Mouse (Mus musculus) kidney, adult 2 months (tissue): ENCODE measurements around the gene Mars2. TPM values are rescaled to one million over a fixed set of nuclear protein-coding genes. Genes with fewer than 3 reads are reported as not detected.

ENCODE experiments used
- DNase-seq: peaks from one replicate; pipeline ENCODE4 v3.0.0; 2021
- H3K27ac ChIP-seq: fragments of 200-500 bp; 2 replicates; pipeline ENCODE4 v1.5.1; 2012; ENCODE audit warnings: low read depth, low read length, control low read depth, inconsistent platforms; ENCODE audit not compliant: insufficient read depth
- H3K27me3 ChIP-seq: fragments of 200-500 bp; replicated peaks from 2 replicates; pipeline ENCODE4 v1.6.1; 2012; ENCODE audit warnings: mild to moderate bottlenecking, moderate library complexity, low read length, inconsistent platforms; ENCODE audit not compliant: control insufficient read depth, insufficient read depth
- H3K36me3 ChIP-seq: fragments of 200-500 bp; 2 replicates; pipeline ENCODE4 v1.6.1; 2012; ENCODE audit warnings: mild to moderate bottlenecking, moderate library complexity, low read length, inconsistent platforms; ENCODE audit not compliant: control insufficient read depth, insufficient read depth
- H3K4me1 ChIP-seq: fragments of 200-500 bp; 2 replicates; pipeline ENCODE4 v1.6.1; 2011; ENCODE audit warnings: low read length; ENCODE audit not compliant: control insufficient read depth, insufficient read depth
- H3K4me3 ChIP-seq: fragments of 200-500 bp; 2 replicates; pipeline ENCODE4 v1.5.1; 2011; ENCODE audit warnings: mild to moderate bottlenecking, low read depth, low read length, control low read depth; ENCODE audit not compliant: insufficient read depth
- CTCF ChIP-seq: fragments of 200-500 bp; conservative IDR thresholded peaks from 2 replicates; pipeline ENCODE4 v1.5.1; 2011; ENCODE audit warnings: low read depth, mild to moderate bottlenecking, control low read depth, low read length, moderate library complexity, mixed read lengths; ENCODE audit not compliant: insufficient read depth, insufficient read length
- POLR2A ChIP-seq: fragments of 200-500 bp; IDR thresholded peaks from one replicate; pipeline ENCODE4 v1.6.1; 2011; ENCODE audit warnings: low read depth, low read length, control low read depth
- WGBS: fragments of 180-500 bp; shearing (Covaris S2); methylation state at CpG from one replicate; pipeline ENCODE4 v1.1.7; 2018; 5-methylcytosine and 5-hydroxymethylcytosine counted together
- polyA plus RNA-seq: library from polyadenylated mRNA; depleted of rRNA; stranded (reverse); fragments of >200 nt; gene quantifications from 2 replicates; pipeline ENCODE4 v1.2.3, GENCODE M21; 2012; rRNA removed

Mars2 gene
- polyA plus RNA-seq, 1 experiment = 1.6 TPM

GRCm38 (mm10) chr1:55237643-55238161 lies 725 bp downstream of the Mars2 start:
- Histone ChIP-seq H3K36me3 (no peaks in the 10 kb centered on the region; the same call in 1 of the 2 replicates), H3K27me3 (no peaks in the 10 kb centered on the region), H3K4me1 (peaks cover 11% of the 10 kb centered on the region), H3K27ac (no peak overlapping the region), H3K4me3 (peak overlapping the region; percentile 70)
- peak; percentile 31 for DNase-seq
- TF ChIP-seq POLR2A (no peak), CTCF (no peak)
- under 1% methylated on average over 23 of the region's 23 CpGs for WGBS

- 33% methylated on average over 13 of the region's 13 CpGs for WGBS
- TF ChIP-seq CTCF (no peak), POLR2A (no peak)
- Histone ChIP-seq H3K27me3 (no peaks in the 10 kb centered on the region), H3K4me3 (peak overlapping the region; percentile 70), H3K36me3 (no peaks in the 10 kb centered on the region; the same call in 1 of the 2 replicates), H3K27ac (no peak overlapping the region), H3K4me1 (peaks cover 11% of the 10 kb centered on the region)
- DNase-seq = no peak
Measured at GRCm38 (mm10) chr1:55238496-55238895, 1.5 kb downstream of the Mars2 start.

GRCm38 (mm10) chr1:55239237-55239636 lies 2.3 kb downstream of the Mars2 start:
- H3K4me3 ChIP-seq = no peak overlapping the region
- H3K27me3 ChIP-seq = no peaks in the 10 kb centered on the region
- no peak overlapping the region for H3K27ac ChIP-seq
- 2% methylated on average over 1 of the region's 1 CpGs for WGBS
- DNase-seq = peak; percentile 65
- no peak for TF ChIP-seq CTCF
- no peak for TF ChIP-seq POLR2A
- peaks cover 11% of the 10 kb centered on the region for H3K4me1 ChIP-seq
- no peaks in the 10 kb centered on the region; the same call in 1 of the 2 replicates for H3K36me3 ChIP-seq

- TF ChIP-seq CTCF (no peak), POLR2A (no peak)
- no peaks in the 10 kb centered on the region for H3K36me3 ChIP-seq
- H3K27ac ChIP-seq = no peak overlapping the region
- DNase-seq = no peak
- 80% methylated on average over 2 of the region's 2 CpGs for WGBS
- H3K27me3 ChIP-seq = no peaks in the 10 kb centered on the region
- H3K4me1 ChIP-seq = no peaks in the 10 kb centered on the region; the same call in 1 of the 2 replicates
- no peak overlapping the region for H3K4me3 ChIP-seq
Measured at GRCm38 (mm10) chr1:55246374-55246773, 9.4 kb downstream of the Mars2 start.

- H3K4me3 ChIP-seq = no peak overlapping the region
- no peak for TF ChIP-seq POLR2A
- no peak for TF ChIP-seq CTCF
- H3K27me3 ChIP-seq = no peaks in the 10 kb centered on the region
- H3K4me1 ChIP-seq = no peaks in the 10 kb centered on the region
- WGBS = 34% methylated on average over 2 of the region's 2 CpGs
- no peak for DNase-seq
- no peak overlapping the region for H3K27ac ChIP-seq
- H3K36me3 ChIP-seq = no peaks in the 10 kb centered on the region
Measured at GRCm38 (mm10) chr1:55264385-55264784, 27.4 kb downstream of the Mars2 start.

- Histone ChIP-seq H3K36me3 (no peaks in the 10 kb centered on the region), H3K27ac (no peak overlapping the region), H3K27me3 (no peaks in the 10 kb centered on the region), H3K4me3 (no peak overlapping the region), H3K4me1 (no peaks in the 10 kb centered on the region)
- DNase-seq = no peak
- TF ChIP-seq CTCF = no peak
- TF ChIP-seq POLR2A = no peak
- 71% methylated on average over 2 of the region's 2 CpGs for WGBS
Measured at GRCm38 (mm10) chr1:55265447-55265846, 28.5 kb downstream of the Mars2 start.

- no peak for DNase-seq
- no peaks in the 10 kb centered on the region for H3K4me1 ChIP-seq
- H3K4me3 ChIP-seq = no peak overlapping the region
- H3K27ac ChIP-seq = no peak overlapping the region
- TF ChIP-seq CTCF (no peak), POLR2A (no peak)
- H3K27me3 ChIP-seq = no peaks in the 10 kb centered on the region
- H3K36me3 ChIP-seq = no peaks in the 10 kb centered on the region
- 80% methylated on average over 9 of the region's 9 CpGs for WGBS
Measured at GRCm38 (mm10) chr1:55279081-55279480, 42.1 kb downstream of the Mars2 start.

Other genes starting within 250 kb of the Mars2 start
- 24.3 and 33.6 TPM in 2 replicates for gene Sf3b1, start 209.7 kb upstream of the Mars2 start, polyA plus RNA-seq
- 16.2 and 20.7 TPM in 2 replicates for gene Coq10b, start 184.4 kb upstream of the Mars2 start, polyA plus RNA-seq
- gene Hspe1, start 149.0 kb upstream of the Mars2 start, polyA plus RNA-seq = 46.2 and 90.1 TPM in 2 replicates
- gene Hspd1, start 148.9 kb upstream of the Mars2 start, polyA plus RNA-seq = 66.8 and 99.8 TPM in 2 replicates
- gene Mob4, start 105.9 kb upstream of the Mars2 start, polyA plus RNA-seq = 10.3 and 16.0 TPM in 2 replicates
- gene Rftn2, start 10.4 kb upstream of the Mars2 start, polyA plus RNA-seq = 1.7 and 2.2 TPM in 2 replicates
- 0.09 and 0.26 TPM in 2 replicates for gene Boll, start 126.3 kb downstream of the Mars2 start, polyA plus RNA-seq
- gene Plcl1, start 168.7 kb downstream of the Mars2 start, polyA plus RNA-seq = 4.2 and 4.5 TPM in 2 replicates